In the genomic region with DNA sequence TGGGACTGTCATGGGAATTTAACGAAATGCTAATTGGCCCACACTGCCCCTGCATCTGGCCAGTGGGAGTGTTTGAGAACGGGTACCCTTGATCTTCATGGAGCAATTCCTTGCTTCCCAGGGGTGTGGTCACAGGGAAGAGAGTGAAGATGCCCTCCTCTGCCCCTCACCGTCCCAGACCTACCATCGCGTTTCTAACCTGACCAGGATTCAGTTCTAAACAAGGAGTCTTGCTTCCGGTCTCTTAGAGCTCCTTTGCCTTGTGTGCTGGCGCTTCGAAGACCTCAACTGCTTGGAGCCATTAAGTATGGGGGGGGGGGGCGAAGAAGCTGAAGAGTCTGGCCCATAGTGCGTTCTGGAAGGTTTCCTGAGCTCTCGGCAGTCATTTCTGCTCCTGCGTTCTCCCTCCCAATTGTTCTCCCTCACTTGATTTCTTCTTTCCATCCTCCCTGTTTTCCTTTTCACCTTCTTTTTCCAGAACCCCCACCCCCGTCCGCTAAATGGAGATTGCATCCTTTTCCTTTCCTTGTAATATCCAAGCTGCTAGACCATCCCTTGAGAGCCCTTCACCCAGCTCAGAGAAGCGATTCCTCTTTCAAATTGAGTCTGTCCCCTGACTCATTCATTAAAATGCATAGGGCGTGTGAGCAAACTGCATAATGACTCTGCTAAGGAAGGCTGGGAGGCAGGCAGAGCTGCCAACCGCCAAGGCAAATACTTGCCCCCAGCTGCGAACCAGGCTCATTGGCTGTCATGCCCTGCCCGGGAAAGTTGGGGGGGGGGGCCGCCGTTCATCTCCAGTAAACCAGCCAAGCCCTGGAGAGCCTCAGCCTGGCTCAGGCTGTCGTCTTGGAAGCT, we compare ENCODE assay signal across 8 mouse cellular contexts. TPM values are rescaled to one million over a fixed set of nuclear protein-coding genes. Genes with fewer than 3 reads are reported as not detected.
DNase-seq lines count a peak whose midpoint lies in the region; ATAC-seq and TF ChIP-seq lines count a peak whose summit lies in the region.

No protein-coding gene starts in this region.

- no peak overlapping the region for H3K9ac ChIP-seq in heart, embryonic 16.5 days (ENCODE audit: low read length)

- no peaks in the 10 kb centered on the region for H3K9me3 ChIP-seq in heart, embryonic 10.5 days
- H3K9me3 ChIP-seq in embryonic facial prominence, embryonic 10.5 days: no peaks in the 10 kb centered on the region
- no peaks in the 10 kb centered on the region for H3K9me3 ChIP-seq in heart, embryonic 16.5 days (replicated peaks; ENCODE audit: control insufficient read depth, low read length)
- H3K9me3 ChIP-seq in megakaryocyte, embryonic 14.5 days: no peaks in the 10 kb centered on the region

- no peak for TF ChIP-seq POLR2A in small intestine, adult 2 months (IDR thresholded peaks at IDR 0.05; ENCODE audit: low read depth, low read length)

- H3K36me3 ChIP-seq in heart, embryonic 10.5 days: no peaks in the 10 kb centered on the region
- H3K36me3 ChIP-seq in embryonic facial prominence, embryonic 10.5 days (replicated peaks): 0 out of 2 replicates have a peak, but pooled peaks cover 3% of the 10 kb centered on the region
- no peaks in the 10 kb centered on the region for H3K36me3 ChIP-seq in heart, embryonic 16.5 days (ENCODE audit: control insufficient read depth, insufficient read depth)
- H3K36me3 ChIP-seq in megakaryocyte, embryonic 14.5 days (replicated peaks; ENCODE audit: low read length): no peaks in the 10 kb centered on the region
- H3K36me3 ChIP-seq in small intestine, adult 2 months (ENCODE audit: control insufficient read depth, insufficient read depth, low read length): no peaks in the 10 kb centered on the region

- intact Hi-C loops in heart, postnatal 25 days (cut with DNase I): loop anchor here (1.0 to 2.0 kb wide), 3 partner anchors 28 to 41 kb away; partner anchors contain the start of gene Chd9

- no peak for DNase-seq in heart, embryonic 10.5 days (ENCODE audit: low spot score)
- no peak for DNase-seq in heart, postnatal 25 days (ENCODE audit: low spot score)
- DNase-seq in embryonic facial prominence, embryonic 10.5 days (ENCODE audit: low spot score): peak; percentile 47
- peak; percentile 57 to 59 for DNase-seq in kidney, postnatal 36 days
- DNase-seq in urinary bladder, postnatal 14 days (ENCODE audit: low spot score): no peak

- H3K27me3 ChIP-seq in heart, embryonic 10.5 days (ENCODE audit: insufficient read depth, poor library complexity, severe bottlenecking): peaks cover 11% of the 10 kb centered on the region
- peaks cover 27% of the 10 kb centered on the region for H3K27me3 ChIP-seq in embryonic facial prominence, embryonic 10.5 days (replicated peaks; ENCODE audit: low read depth, poor library complexity, severe bottlenecking)
- no peaks in the 10 kb centered on the region for H3K27me3 ChIP-seq in heart, embryonic 16.5 days (ENCODE audit: control insufficient read depth, insufficient read depth, low read length)
- peaks cover 2% of the 10 kb centered on the region for H3K27me3 ChIP-seq in megakaryocyte, embryonic 14.5 days (replicated peaks)
- no peaks in the 10 kb centered on the region for H3K27me3 ChIP-seq in small intestine, adult 2 months (ENCODE audit: control insufficient read depth, insufficient read depth, low read length)

- ATAC-seq in heart, embryonic 16.5 days (replicated peaks; ENCODE audit: extremely low read depth, insufficient read depth, low FRiP score): no peak

- WGBS in heart, embryonic 10.5 days: 9% methylated on average over 22 of the region's 22 CpGs
- whole genome bisulfite sequencing in embryonic facial prominence, embryonic 10.5 days: 10% methylated on average over 22 of the region's 22 CpGs
- 18% methylated on average over 22 of the region's 22 CpGs for WGBS in heart, embryonic 16.5 days
- WGBS in small intestine, adult 2 months: 34% methylated on average over 22 of the region's 22 CpGs

- no peak for TF ChIP-seq CTCF in small intestine, adult 2 months (IDR thresholded peaks at IDR 0.05; ENCODE audit: extremely low read depth, insufficient read length, insufficient replicate concordance, low read depth, low read length)

- H3K4me1 ChIP-seq in heart, embryonic 10.5 days: peaks cover 22% of the 10 kb centered on the region
- peaks cover 40% of the 10 kb centered on the region for H3K4me1 ChIP-seq in embryonic facial prominence, embryonic 10.5 days
- H3K4me1 ChIP-seq in heart, embryonic 16.5 days (ENCODE audit: control insufficient read depth, insufficient read depth, low read length): peaks cover 31% of the 10 kb centered on the region
- H3K4me1 ChIP-seq in megakaryocyte, embryonic 14.5 days: peaks cover 42% of the 10 kb centered on the region
- peaks cover 33% of the 10 kb centered on the region for H3K4me1 ChIP-seq in small intestine, adult 2 months (ENCODE audit: control insufficient read depth, insufficient read depth, insufficient read length, low read length)

- peak overlapping the region; percentile 39 for H3K4me2 ChIP-seq in heart, embryonic 16.5 days (ENCODE audit: low read depth, low read length)

- no peak overlapping the region for H3K27ac ChIP-seq in heart, embryonic 10.5 days
- peak overlapping the region; percentile 63 for H3K27ac ChIP-seq in embryonic facial prominence, embryonic 10.5 days (replicated peaks)
- H3K27ac ChIP-seq in heart, embryonic 16.5 days (ENCODE audit: low read length): peak overlapping the region; percentile 57
- H3K27ac ChIP-seq in small intestine, adult 2 months (ENCODE audit: insufficient read depth, low read depth, low read length): peak overlapping the region; percentile 79

- H3K4me3 ChIP-seq in heart, embryonic 10.5 days: peak overlapping the region; percentile 36
- H3K4me3 ChIP-seq in embryonic facial prominence, embryonic 10.5 days: peak overlapping the region; percentile 33
- H3K4me3 ChIP-seq in heart, embryonic 16.5 days (ENCODE audit: low read length): peak overlapping the region; percentile 9
- peak overlapping the region; percentile 79 for H3K4me3 ChIP-seq in megakaryocyte, embryonic 14.5 days (replicated peaks)
- H3K4me3 ChIP-seq in small intestine, adult 2 months (ENCODE audit: low read depth, low read length): peak overlapping the region; percentile 4; the same call in 1 of the 2 replicates

RNA-seq across cellular contexts. Expression of gene Chd9, which starts 42.0 kb away (rescaled TPM):
- polyA plus RNA-seq in heart, embryonic 10.5 days (2016; fragmentation: Nextera tagmentation; extraction: Ambion mirVana): 31.5 and 36.8 TPM in 2 replicates
- 10 to 100 TPM; 52.7 to 53.4 TPM for total RNA-seq in heart, postnatal 25 days (2021)
- polyA plus RNA-seq in embryonic facial prominence, embryonic 10.5 days (2016; fragmentation: Nextera tagmentation; extraction: Ambion mirVana): 30.3 and 34.2 TPM in 2 replicates
- 56.4 and 60.6 TPM in 2 replicates for polyA plus RNA-seq in heart, embryonic 16.5 days (2015; fragmentation: Nextera tagmentation; extraction: Ambion mirVana)
- polyA plus RNA-seq in megakaryocyte, embryonic 14.5 days (2012; ENCODE audit: insufficient read depth, low replicate concordance): 0.17 and 0.65 TPM in 2 replicates
- 200 and 339 TPM in 2 replicates for polyA plus RNA-seq in small intestine, adult 2 months (2012; rRNA removed)

RNA-seq across cellular contexts. Expression of gene Gm19935, which starts 53.0 kb away (rescaled TPM):
- not detected in 2 replicates for polyA plus RNA-seq in heart, embryonic 10.5 days (2016; fragmentation: Nextera tagmentation; extraction: Ambion mirVana)
- not detected for total RNA-seq in heart, postnatal 25 days (2021)
- not detected in 2 replicates for polyA plus RNA-seq in embryonic facial prominence, embryonic 10.5 days (2016; fragmentation: Nextera tagmentation; extraction: Ambion mirVana)
- 0.15 and 0.24 TPM in 2 replicates for polyA plus RNA-seq in heart, embryonic 16.5 days (2015; fragmentation: Nextera tagmentation; extraction: Ambion mirVana)
- not detected in 2 replicates for polyA plus RNA-seq in megakaryocyte, embryonic 14.5 days (2012; ENCODE audit: insufficient read depth, low replicate concordance)
- polyA plus RNA-seq in small intestine, adult 2 months (2012; rRNA removed): not detected in 2 replicates

Comparison
In these comparisons a context has a peak if more than half of its experiments do, and no peak if none do; other contexts are left out.
1. DNase-seq: peak in embryonic facial prominence, embryonic 10.5 days (single experiment) and kidney, postnatal 36 days (2 of 2); none in heart, embryonic 10.5 days (single experiment), heart, postnatal 25 days (single experiment) and urinary bladder, postnatal 14 days (single experiment).
2. H3K4me3 ChIP-seq: peak in every context shown above with its lines; median percentile 79 in megakaryocyte, embryonic 14.5 days; 36 in heart, embryonic 10.5 days; 33 in embryonic facial prominence, embryonic 10.5 days; 9 in heart, embryonic 16.5 days; 4 in small intestine, adult 2 months.
3. RNA of gene Chd9, which starts 42.0 kb away (polyA plus RNA-seq): 200 to 339 TPM in small intestine, adult 2 months, 56.4 to 60.6 TPM in heart, embryonic 16.5 days, 30.3 to 34.2 TPM in embryonic facial prominence, embryonic 10.5 days and 31.5 to 36.8 TPM in heart, embryonic 10.5 days; 0.17 to 0.65 TPM in megakaryocyte, embryonic 14.5 days; every median in the first group is over 10 times any median in the second.